Mouse (Mus musculus) intestine, embryonic 16.5 days (tissue): ENCODE results near the gene Pik3r6. TPM values are rescaled to one million over a fixed set of nuclear protein-coding genes. Genes with fewer than 3 reads are reported as not detected.

Source experiments
- ATAC-seq: fragments of 200-750 bp; cut with Nextera tagmentation; 2 replicates; pipeline ENCODE4 v1.8.0; 2017; ENCODE audit warnings: moderate TSS enrichment, moderate library complexity
- H3K27ac ChIP-seq: fragments of 300-500 bp; sonication (generic); 2 replicates; pipeline ENCODE4 v1.5.1; 2014; ENCODE audit warnings: mild to moderate bottlenecking, low read length
- H3K27me3 ChIP-seq: fragments of 300-500 bp; sonication (generic); replicated peaks from 2 replicates; pipeline ENCODE4 v1.6.1; 2014; ENCODE audit warnings: low read length, control low read depth, mixed read lengths; ENCODE audit not compliant: control insufficient read depth, insufficient read depth
- H3K36me3 ChIP-seq: fragments of 300-500 bp; sonication (generic); 2 replicates; pipeline ENCODE4 v1.6.1; 2014; ENCODE audit warnings: low read length, control low read depth; ENCODE audit not compliant: control insufficient read depth, insufficient read depth
- H3K4me1 ChIP-seq: fragments of 300-500 bp; sonication (generic); 2 replicates; pipeline ENCODE4 v1.6.1; 2014; ENCODE audit warnings: low read length, control low read depth, mixed read lengths; ENCODE audit not compliant: control insufficient read depth, insufficient read depth
- H3K4me2 ChIP-seq: fragments of 300-500 bp; sonication (generic); 2 replicates; pipeline ENCODE4 v1.6.1; 2014; ENCODE audit warnings: low read depth, low read length, control low read depth
- H3K4me3 ChIP-seq: fragments of 300-500 bp; sonication (generic); 2 replicates; pipeline ENCODE4 v1.5.1; 2014; ENCODE audit warnings: mild to moderate bottlenecking, low read length
- H3K9ac ChIP-seq: fragments of 300-500 bp; sonication (generic); 2 replicates; pipeline ENCODE4 v1.6.1; 2014; ENCODE audit warnings: low read depth, low read length
- H3K9me3 ChIP-seq: fragments of 300-500 bp; sonication (generic); 2 replicates; pipeline ENCODE4 v1.6.1; 2016; ENCODE audit warnings: low read length, control low read depth; ENCODE audit not compliant: control insufficient read depth
- WGBS: fragments of 180-500 bp; shearing (Covaris S2); extraction: QIAGEN DNeasy Blood & Tissue Kit; methylation state at CpG from one replicate; pipeline ENCODE4 v1.1.7; 2014; 5-methylcytosine and 5-hydroxymethylcytosine counted together
- polyA plus RNA-seq: library from polyadenylated mRNA; unstranded; fragments of >200 nt; fragmentation: Nextera tagmentation; extraction: Ambion mirVana; gene quantifications from 2 replicates; pipeline ENCODE4 v1.2.1, GENCODE M21; 2015

Gene Pik3r6
- polyA plus RNA-seq: 2.4 and 2.5 TPM in 2 replicates

DNA sequence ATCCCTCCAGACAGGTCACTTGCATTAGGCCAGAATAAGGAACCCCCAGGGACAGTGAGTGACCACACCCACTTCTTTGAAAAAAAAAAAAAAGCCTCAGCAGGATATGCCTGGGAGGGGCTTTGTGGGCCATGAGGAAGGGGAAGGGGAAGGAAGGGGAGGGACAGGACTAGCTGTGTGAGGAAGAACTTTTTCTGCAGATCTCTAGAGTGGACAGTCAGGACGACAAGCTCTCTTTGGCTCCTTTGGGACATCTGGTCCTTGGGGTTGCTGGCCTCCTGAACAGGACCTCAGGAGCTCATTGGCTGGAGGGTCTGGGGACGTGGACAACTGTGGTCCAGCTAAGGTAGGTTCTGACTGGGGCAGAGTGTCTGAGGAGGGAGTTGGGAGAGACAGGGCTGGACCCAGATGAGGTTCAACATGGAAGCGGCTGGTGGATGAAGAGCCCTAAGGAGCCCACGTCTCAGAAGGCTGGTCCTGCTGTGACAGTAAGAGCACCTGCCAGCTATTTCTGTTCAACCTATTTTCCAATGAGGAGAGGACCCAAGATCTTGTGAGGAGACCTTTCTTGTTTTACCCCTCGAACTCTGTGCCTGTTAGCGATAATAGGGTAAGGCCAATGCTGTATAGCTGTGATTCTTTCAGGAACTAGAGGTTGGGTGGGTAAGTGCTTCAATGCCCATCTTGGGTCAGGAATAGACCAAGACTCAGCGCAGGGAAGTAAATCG lies at the start of gene Pik3r6:
Pik3r6 (plus strand) TSS at position 118 of the 728 bp plus-strand sequence.
- Histone ChIP-seq H3K27me3 (no peaks in the 10 kb centered on the region), H3K9me3 (no peaks in the 10 kb centered on the region), H3K4me1 (peaks cover 7% of the 10 kb centered on the region; the same call in 1 of the 2 replicates), H3K9ac (no peak within 1 kb of the TSS), H3K4me3 (peak within 1 kb of the TSS; percentile 22), H3K36me3 (no peaks in the 10 kb centered on the region), H3K4me2 (0 out of 2 replicates have a peak within 1 kb of the TSS, but pooled peaks have one; percentile 19), H3K27ac (no peak within 1 kb of the TSS)
- no peak for ATAC-seq
- WGBS: 84% methylated on average over 8 of the region's 8 CpGs

DNA sequence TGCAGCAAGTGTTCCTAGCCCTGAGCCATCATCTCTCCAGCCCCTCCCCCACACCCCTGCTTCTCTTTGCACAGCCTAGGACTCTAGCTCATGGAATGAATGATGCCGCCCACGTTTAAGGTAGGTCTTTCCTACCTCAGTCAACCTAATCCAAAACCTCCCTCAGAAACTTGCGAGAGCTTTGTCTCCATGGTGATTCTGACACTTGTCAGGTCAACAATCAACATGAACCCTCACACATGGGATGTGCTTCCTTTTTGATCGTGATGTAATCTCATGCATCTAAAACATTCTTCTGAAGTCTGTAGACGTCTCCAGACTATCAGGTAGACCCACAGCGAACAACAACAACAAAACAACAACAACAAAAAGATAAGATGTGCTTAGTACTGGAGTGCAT lies 49.5 kb upstream of the Pik3r6 start:
- Histone ChIP-seq H3K4me2 (no peak overlapping the region), H3K4me1 (0 out of 2 replicates have a peak, but pooled peaks cover 5% of the 10 kb centered on the region), H3K9ac (no peak overlapping the region), H3K36me3 (no peaks in the 10 kb centered on the region), H3K27ac (no peak overlapping the region), H3K27me3 (no peaks in the 10 kb centered on the region), H3K4me3 (no peak overlapping the region), H3K9me3 (no peaks in the 10 kb centered on the region)
- no peak for ATAC-seq
- WGBS: 66% methylated on average over 6 of the region's 6 CpGs

GRCm38 (mm10) chr11:68458086-68458485 lies 44.7 kb upstream of the Pik3r6 start:
- Histone ChIP-seq H3K4me1 (no peaks in the 10 kb centered on the region), H3K36me3 (no peaks in the 10 kb centered on the region), H3K27ac (no peak overlapping the region), H3K9ac (no peak overlapping the region), H3K4me3 (no peak overlapping the region), H3K27me3 (no peaks in the 10 kb centered on the region), H3K4me2 (no peak overlapping the region), H3K9me3 (no peaks in the 10 kb centered on the region)
- 77% methylated on average over 8 of the region's 8 CpGs for WGBS
- ATAC-seq: no peak

GRCm38 (mm10) chr11:68459021-68459420 lies 43.8 kb upstream of the Pik3r6 start:
- Histone ChIP-seq H3K27ac (no peak overlapping the region), H3K4me3 (no peak overlapping the region), H3K4me2 (no peak overlapping the region), H3K27me3 (no peaks in the 10 kb centered on the region), H3K9ac (no peak overlapping the region), H3K4me1 (no peaks in the 10 kb centered on the region), H3K36me3 (no peaks in the 10 kb centered on the region), H3K9me3 (no peaks in the 10 kb centered on the region)
- no peak for ATAC-seq
- WGBS: 79% methylated on average over 5 of the region's 5 CpGs

GRCm38 (mm10) chr11:68459486-68459885 lies 43.3 kb upstream of the Pik3r6 start:
- H3K36me3 ChIP-seq: no peaks in the 10 kb centered on the region
- H3K4me3 ChIP-seq: no peak overlapping the region
- H3K27me3 ChIP-seq: no peaks in the 10 kb centered on the region
- no peak overlapping the region for H3K27ac ChIP-seq
- H3K4me2 ChIP-seq: no peak overlapping the region
- H3K9ac ChIP-seq: no peak overlapping the region
- no peaks in the 10 kb centered on the region for H3K9me3 ChIP-seq
- ATAC-seq: no peak
- 83% methylated on average over 5 of the region's 5 CpGs for WGBS
- H3K4me1 ChIP-seq: no peaks in the 10 kb centered on the region

- Histone ChIP-seq H3K27ac (no peak overlapping the region), H3K36me3 (no peaks in the 10 kb centered on the region), H3K4me2 (no peak overlapping the region), H3K9ac (no peak overlapping the region), H3K4me3 (no peak overlapping the region), H3K4me1 (no peaks in the 10 kb centered on the region), H3K27me3 (no peaks in the 10 kb centered on the region), H3K9me3 (no peaks in the 10 kb centered on the region)
- WGBS: 73% methylated on average over 3 of the region's 3 CpGs
- no peak for ATAC-seq
Measured at GRCm38 (mm10) chr11:68462716-68463115, 40.1 kb upstream of the Pik3r6 start.

DNA sequence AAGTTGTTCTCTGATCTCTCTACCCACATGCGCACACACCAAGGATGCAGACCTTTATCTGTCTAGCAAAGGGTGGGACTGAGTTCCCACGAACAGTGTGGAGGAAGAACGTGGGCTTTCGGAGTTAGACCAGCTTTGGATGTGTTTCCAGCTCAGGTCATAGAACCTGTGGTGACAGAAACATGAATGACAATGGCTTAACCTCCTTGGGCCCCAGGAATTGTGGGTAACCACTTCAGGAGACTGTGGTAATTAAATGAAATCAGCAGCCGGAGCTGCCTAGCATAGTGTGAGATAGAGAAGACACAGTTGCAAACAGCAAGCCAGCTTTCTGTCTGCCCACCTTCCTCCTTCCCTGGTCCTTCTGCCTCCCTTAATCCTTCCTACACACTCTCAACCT lies 38.6 kb upstream of the Pik3r6 start:
- Histone ChIP-seq H3K4me1 (no peaks in the 10 kb centered on the region), H3K9me3 (no peaks in the 10 kb centered on the region), H3K4me3 (no peak overlapping the region), H3K4me2 (no peak overlapping the region), H3K27me3 (no peaks in the 10 kb centered on the region), H3K9ac (no peak overlapping the region), H3K27ac (no peak overlapping the region), H3K36me3 (no peaks in the 10 kb centered on the region)
- no peak for ATAC-seq
- 79% methylated on average over 5 of the region's 5 CpGs for WGBS

DNA sequence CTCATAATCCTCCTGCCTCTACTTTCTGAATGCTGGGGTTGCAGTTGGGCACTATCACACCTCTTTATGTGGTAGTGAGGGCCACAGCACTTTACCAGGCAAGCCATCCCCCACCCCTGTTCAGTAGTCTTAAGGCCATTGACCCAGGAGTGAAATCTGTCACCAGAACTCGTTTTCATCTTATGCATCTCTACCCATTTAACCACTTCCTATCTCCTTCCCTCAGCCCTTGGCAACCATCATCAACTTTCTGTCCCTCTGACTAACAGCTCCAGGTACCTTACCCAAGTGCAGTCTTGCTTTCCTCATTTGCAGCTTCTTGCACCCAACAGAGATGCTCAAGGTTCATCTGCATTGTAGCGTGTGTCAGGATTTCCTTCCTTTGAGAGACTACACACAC lies 37.7 kb upstream of the Pik3r6 start:
- ATAC-seq: no peak
- Histone ChIP-seq H3K4me1 (no peaks in the 10 kb centered on the region), H3K27ac (no peak overlapping the region), H3K9me3 (no peaks in the 10 kb centered on the region), H3K9ac (no peak overlapping the region), H3K36me3 (no peaks in the 10 kb centered on the region), H3K27me3 (no peaks in the 10 kb centered on the region), H3K4me3 (no peak overlapping the region), H3K4me2 (no peak overlapping the region)
- 66% methylated on average over 2 of the region's 2 CpGs for WGBS

GRCm38 (mm10) chr11:68467441-68467840 lies 35.4 kb upstream of the Pik3r6 start:
- no peaks in the 10 kb centered on the region for H3K27me3 ChIP-seq
- no peaks in the 10 kb centered on the region for H3K9me3 ChIP-seq
- 75% methylated on average over 7 of the region's 7 CpGs for WGBS
- H3K4me2 ChIP-seq: no peak overlapping the region
- H3K9ac ChIP-seq: no peak overlapping the region
- H3K27ac ChIP-seq: no peak overlapping the region
- no peak overlapping the region for H3K4me3 ChIP-seq
- ATAC-seq: no peak
- no peaks in the 10 kb centered on the region for H3K36me3 ChIP-seq
- H3K4me1 ChIP-seq: no peaks in the 10 kb centered on the region
